Mouse (Mus musculus) cerebellum, adult 2 months (tissue): Measurements from ENCODE around the gene Amot.

ENCODE experiments used
- CTCF ChIP-seq: fragments of 200-500 bp; IDR thresholded peaks from 2 replicates; pipeline ENCODE4 v1.5.1; 2011; ENCODE audit warnings: low read depth, mild to moderate bottlenecking, control low read depth, low read length, moderate library complexity, borderline replicate concordance; ENCODE audit not compliant: insufficient read depth
- POLR2A ChIP-seq: fragments of 200-500 bp; IDR thresholded peaks from 2 replicates; pipeline ENCODE4 v1.6.1; 2011; ENCODE audit warnings: low read length, control low read depth, borderline replicate concordance; ENCODE audit not compliant: insufficient read depth

GRCm38 (mm10) chrX:145461339-145461738 lies 43.6 kb downstream of the Amot start:
- TF ChIP-seq CTCF (no peak), POLR2A (no peak)
